Mouse (Mus musculus) olfactory bulb, adult 2 months (tissue): ENCODE measurements around the gene Bmpr1b.

Experiments
- CTCF ChIP-seq: fragments of 200-500 bp; IDR thresholded peaks from 2 replicates; pipeline ENCODE4 v1.5.1; 2012; ENCODE audit warnings: low read depth, mild to moderate bottlenecking, low read length, moderate library complexity; ENCODE audit not compliant: insufficient read depth
- POLR2A ChIP-seq: fragments of 200-500 bp; IDR thresholded peaks from 2 replicates; pipeline ENCODE4 v1.6.1; 2012; ENCODE audit warnings: mild to moderate bottlenecking, low read depth, low read length, moderate library complexity; ENCODE audit not compliant: insufficient read depth

- no peak for TF ChIP-seq CTCF
- TF ChIP-seq POLR2A = no peak
Observed at GRCm38 (mm10) chr3:141984548-141984947, 184.7 kb downstream of the Bmpr1b start.
